Mouse (Mus musculus) MEL (cell line): ENCODE measurements around the gene Ubash3b.

Experiments used
- CTCF ChIP-seq, 3 experiments: IDR thresholded peaks in 2 of 3; conservative IDR thresholded peaks in 1 of 3; 2 replicates each; pipeline ENCODE4 v1.5.1; 2011 to 2012; ENCODE audit warnings: low read length in 3 of 3, low read depth in 2 of 3, mild to moderate bottlenecking in 2 of 3, improper control_type of control experiment in 1 of 3, inconsistent platforms in 1 of 3, mixed read lengths in 1 of 3, moderate library complexity in 1 of 3; ENCODE audit not compliant: control insufficient read depth in 1 of 3, insufficient read depth in 1 of 3, poor library complexity in 1 of 3, severe bottlenecking in 1 of 3
- ELF1 ChIP-seq: IDR thresholded peaks from 2 replicates; pipeline ENCODE4 v1.6.1; 2014; ENCODE audit warnings: low read depth, mild to moderate bottlenecking, inconsistent platforms, low read length, improper control_type of control experiment, moderate library complexity

- TF ChIP-seq CTCF (IDR thresholded peaks at IDR 0.05 in 2 of 3, conservative IDR thresholded peaks at IDR 0.05 in 1 of 3; ENCODE audit: control insufficient read depth in 1 of 3, insufficient read depth in 1 of 3, low read depth in 2 of 3, low read length in 3 of 3, poor library complexity in 1 of 3, severe bottlenecking in 1 of 3) (no peak), ELF1 (no peak)
Measured at GRCm38 (mm10) chr9:41004415-41004814, 157.1 kb downstream of the Ubash3b start, which contains the start of gene Crtam.
